Mouse (Mus musculus) T-helper 2 cell (primary cell): Measurements from ENCODE around the gene Lim2.

Source experiments
- in situ Hi-C: fragments of 300-600 bp; cut with MboI, MseI; formaldehyde crosslinking; loops from one replicate; pipeline ENCODE4 v1.15.1; 2025; ENCODE audit warnings: high pct_unique_total_duplicates

Lim2 gene

GRCm38 (mm10) chr7:43427406-43427805 lies at the start of gene Lim2:
TSS of gene Lim2 (plus strand) at chr7:43427670.
- in situ Hi-C loops = no loop called here

GRCm38 (mm10) chr7:43378226-43378625 lies 49.2 kb upstream of the Lim2 start:
- in situ Hi-C loops = no loop called here

- in situ Hi-C loops = no loop called here
Measured at GRCm38 (mm10) chr7:43392349-43393121, 34.9 kb upstream of the Lim2 start.

- in situ Hi-C loops = no loop called here
Measured at GRCm38 (mm10) chr7:43399501-43399900, 28.0 kb upstream of the Lim2 start.

GRCm38 (mm10) chr7:43402718-43403117 lies 24.8 kb upstream of the Lim2 start:
- in situ Hi-C loops = no loop called here

GRCm38 (mm10) chr7:43407573-43407972 lies 19.9 kb upstream of the Lim2 start:
- in situ Hi-C loops = no loop called here

GRCm38 (mm10) chr7:43408131-43408553 lies 19.3 kb upstream of the Lim2 start, which contains the start of gene Siglecg:
TSS of gene Siglecg (plus strand) at chr7:43408204.
- in situ Hi-C loops = no loop called here

- in situ Hi-C loops = no loop called here
Measured at GRCm38 (mm10) chr7:43409084-43409483, 18.4 kb upstream of the Lim2 start.

GRCm38 (mm10) chr7:43411724-43412123 lies 15.7 kb upstream of the Lim2 start:
- in situ Hi-C loops = loop anchor here (5.0 kb wide), 1 partner anchor 1381 kb away; no protein-coding TSS in a partner anchor

GRCm38 (mm10) chr7:43417298-43417697 lies 10.2 kb upstream of the Lim2 start:
- in situ Hi-C loops = no loop called here

- in situ Hi-C loops = no loop called here
Measured at GRCm38 (mm10) chr7:43422995-43423617, 4.4 kb upstream of the Lim2 start.

GRCm38 (mm10) chr7:43423991-43424625 lies 3.4 kb upstream of the Lim2 start:
- in situ Hi-C loops = no loop called here

- in situ Hi-C loops = no loop called here
Measured at GRCm38 (mm10) chr7:43429500-43429899, 2.0 kb downstream of the Lim2 start.

- in situ Hi-C loops = no loop called here
Measured at GRCm38 (mm10) chr7:43432891-43433290, 5.4 kb downstream of the Lim2 start.

- in situ Hi-C loops = no loop called here
Measured at GRCm38 (mm10) chr7:43434676-43435075, 7.2 kb downstream of the Lim2 start.

- in situ Hi-C loops = no loop called here
Measured at GRCm38 (mm10) chr7:43436341-43437255, 9.1 kb downstream of the Lim2 start, which contains the start of gene Nkg7. TSS of gene Nkg7 (plus strand) at chr7:43437073.

GRCm38 (mm10) chr7:43438611-43439010 lies 11.1 kb downstream of the Lim2 start:
- in situ Hi-C loops = no loop called here

- in situ Hi-C loops = no loop called here
Measured at GRCm38 (mm10) chr7:43440482-43440881, 13.0 kb downstream of the Lim2 start, which contains the start of gene Cldnd2. TSS of gene Cldnd2 (plus strand) at chr7:43440782.

- in situ Hi-C loops = no loop called here
Measured at GRCm38 (mm10) chr7:43441071-43441470, 13.6 kb downstream of the Lim2 start.

- in situ Hi-C loops = no loop called here
Measured at GRCm38 (mm10) chr7:43442684-43443083, 15.2 kb downstream of the Lim2 start.
